Mouse (Mus musculus) heart, adult 18-20 months (tissue): ENCODE data around the gene Gm5934. TPM values are rescaled to one million over a fixed set of nuclear protein-coding genes. Genes with fewer than 3 reads are reported as not detected.
"Not testable (repeated sequence)": the region's sequence is repeated elsewhere in the genome, so short reads cannot be mapped to it uniquely, and the experiment has no call there.

Experiments used
- DNase-seq, 2 experiments: peaks; one replicate each; pipeline ENCODE4 v3.0.0; 2021 to 2022; ENCODE audit warnings: mixed read lengths in 1 of 2
- long read RNA-seq, 2 experiments: library from polyadenylated mRNA; stranded (forward); transcript quantifications; one replicate each; pipeline ENCODE4 v2.0.0; 2021
- total RNA-seq, 2 experiments: library from RNA; stranded (reverse); gene quantifications; 2 replicates each; pipeline ENCODE4 v1.2.3; 2021

Gene Gm5934
- total RNA-seq, result not detected
- long read RNA-seq, experiment 1, result 0 reads
- long read RNA-seq, experiment 2, result 0 reads

DNA sequence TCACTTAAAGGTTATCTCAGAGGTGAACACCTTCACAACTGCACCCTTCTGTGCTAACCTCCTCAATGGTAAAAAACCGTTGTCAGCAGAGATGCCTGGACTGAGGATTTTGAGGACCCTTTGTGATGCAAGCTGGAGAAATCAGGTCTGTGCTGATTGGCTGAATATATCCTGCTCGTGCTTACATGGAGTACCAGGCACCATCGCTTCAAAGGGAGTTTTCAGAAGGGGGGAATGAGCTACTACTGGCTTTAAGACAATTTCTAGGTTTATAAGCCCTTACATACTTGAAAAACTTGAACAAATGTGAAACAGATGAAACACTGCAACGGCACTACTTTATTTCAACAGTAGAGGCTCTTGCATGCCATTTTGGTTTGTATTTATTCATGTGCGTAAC lies at the start of gene Gm5934:
Gm5934 (minus strand) TSS at position 101 of the 400 bp plus-strand sequence.
- DNase-seq, result not testable (repeated sequence)

Other genes with a start within 250 kb of the Gm5934 start
- not detected for gene Gm4297, start 74.1 kb upstream of the Gm5934 start, total RNA-seq